Mouse (Mus musculus): Measurements from ENCODE around the gene Scaf8. TPM values are rescaled to one million over a fixed set of nuclear protein-coding genes. Genes with fewer than 3 reads are reported as not detected.

Gene Scaf8
- polyA plus RNA-seq, 1 experiment from 2014 or later: 4.2 TPM

DNA sequence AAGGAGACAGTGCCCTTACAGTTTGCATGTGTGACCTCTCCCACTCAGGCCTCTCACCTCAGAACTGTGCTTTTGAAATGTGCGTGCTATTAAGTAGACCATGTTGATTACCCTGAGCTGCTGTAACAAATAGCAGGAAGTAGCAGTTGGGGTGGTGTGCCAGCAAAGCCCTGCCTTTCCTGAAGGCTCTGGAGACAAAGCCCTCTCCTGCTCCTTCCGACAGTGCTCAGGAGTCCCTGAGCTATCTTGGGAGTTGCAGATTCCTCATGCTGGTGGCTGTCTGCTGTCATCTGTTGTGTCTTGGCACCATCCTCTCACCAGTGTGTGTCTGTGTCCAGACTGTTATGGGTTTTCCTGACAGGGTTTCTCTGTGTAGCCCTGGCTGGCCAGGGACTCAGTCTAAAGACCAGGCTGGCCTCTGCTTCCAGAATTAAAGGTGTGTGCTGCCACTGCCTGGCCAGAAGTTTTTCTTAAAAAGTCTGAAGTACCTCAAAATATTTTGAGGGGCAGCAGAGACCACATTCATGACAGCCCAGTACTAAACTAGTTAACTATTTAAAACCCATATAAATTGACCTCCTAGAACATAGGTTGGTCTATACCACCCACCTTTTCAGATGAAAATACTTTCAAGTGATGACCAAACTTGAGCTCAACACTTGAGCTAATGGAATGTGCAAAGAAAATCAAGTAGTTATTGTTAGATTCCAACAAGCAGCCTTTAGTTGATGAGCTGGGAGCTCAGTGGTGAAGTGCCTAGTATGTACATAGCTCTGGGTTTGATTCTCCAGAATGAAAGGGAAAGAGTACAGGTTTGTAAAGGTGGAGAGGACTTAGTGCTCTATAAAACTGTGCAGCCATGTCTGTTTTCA is 92.0 kb downstream of the Scaf8 start:
- peaks cover 16% of the 10 kb centered on the region for H3K36me3 ChIP-seq (replicated peaks; ENCODE audit: insufficient read depth, low read length)
- no peak for ATAC-seq

DNA sequence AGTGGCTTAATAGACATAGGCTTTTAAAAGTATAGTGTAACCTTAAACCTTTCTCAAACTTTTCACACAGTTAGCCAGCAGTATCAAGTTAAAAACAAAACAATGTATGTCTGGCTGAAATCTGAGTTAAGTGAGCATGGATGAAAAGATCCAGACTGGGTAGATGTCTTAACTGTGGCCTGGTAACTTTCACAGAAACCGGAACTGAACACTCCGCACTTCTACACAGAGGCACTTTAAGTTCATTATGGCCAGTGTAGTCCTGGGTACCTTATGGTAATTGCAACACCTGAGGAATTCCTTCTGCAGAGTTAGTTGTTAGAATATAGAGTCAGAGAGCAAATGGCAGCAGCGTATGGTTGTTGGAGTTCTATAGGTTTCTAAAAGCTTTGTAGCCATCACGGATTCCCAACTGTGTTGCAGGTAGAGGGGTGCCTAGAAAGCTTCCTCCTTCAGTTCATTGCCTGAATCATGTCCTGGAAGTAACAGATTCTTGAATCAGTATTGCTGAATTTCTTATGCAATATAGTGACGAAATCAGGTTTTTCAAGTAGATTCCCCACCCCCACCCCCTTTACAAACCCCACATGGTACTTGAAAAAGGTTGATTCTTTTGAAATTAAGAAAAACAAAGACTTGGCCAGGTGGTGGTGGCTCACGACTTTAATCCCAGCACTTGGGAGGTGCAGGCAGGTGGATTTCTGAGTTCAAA is 92.9 kb downstream of the Scaf8 start:
- H3K4me2 ChIP-seq (ENCODE audit: low read depth, low read length): no peak overlapping the region
- TF ChIP-seq EP300 (IDR thresholded peaks at IDR 0.05; ENCODE audit: low read depth) (no peak), CTCF (IDR thresholded peaks at IDR 0.05; ENCODE audit: low read depth) (no peak)
- H3K4me3 ChIP-seq (ENCODE audit: low read depth, low read length): no peak overlapping the region
- H3K9me3 ChIP-seq (ENCODE audit: low read length): no peaks in the 10 kb centered on the region
- H3K9ac ChIP-seq (replicated peaks): no peak overlapping the region
- peaks cover 12% of the 10 kb centered on the region for H3K36me3 ChIP-seq (replicated peaks; ENCODE audit: insufficient read depth, low read length)
- H3K27me3 ChIP-seq (ENCODE audit: insufficient read depth, low read length): no peaks in the 10 kb centered on the region
- peaks cover 11% of the 10 kb centered on the region; the same call in 1 of the 2 replicates for H3K4me1 ChIP-seq (ENCODE audit: insufficient read depth)
- DNase-seq (no peak), ATAC-seq (no peak)
- H3K27ac ChIP-seq (ENCODE audit: low read depth): no peak overlapping the region
- WGBS (ENCODE audit: insufficient replicate concordance): 79% methylated on average over 6 of the region's 6 CpGs

More for the DNA sequence above, 92.0 kb downstream of the Scaf8 start:
- TF ChIP-seq EP300 (IDR thresholded peaks at IDR 0.05; ENCODE audit: low read depth) (no peak), CTCF (IDR thresholded peaks at IDR 0.05; ENCODE audit: low read depth) (no peak)
- DNase-seq: no peak
- no peaks in the 10 kb centered on the region for H3K27me3 ChIP-seq (ENCODE audit: insufficient read depth, low read length)
- H3K4me1 ChIP-seq (ENCODE audit: insufficient read depth): peaks cover 11% of the 10 kb centered on the region; the same call in 1 of the 2 replicates
- H3K27ac ChIP-seq (ENCODE audit: low read depth): no peak overlapping the region
- no peak overlapping the region for H3K4me2 ChIP-seq (ENCODE audit: low read depth, low read length)
- H3K9ac ChIP-seq (replicated peaks): no peak overlapping the region
- H3K9me3 ChIP-seq (ENCODE audit: low read length): no peaks in the 10 kb centered on the region
- H3K4me3 ChIP-seq (ENCODE audit: low read depth, low read length): no peak overlapping the region
- 45% methylated on average over 2 of the region's 2 CpGs for WGBS (ENCODE audit: insufficient replicate concordance)

DNA sequence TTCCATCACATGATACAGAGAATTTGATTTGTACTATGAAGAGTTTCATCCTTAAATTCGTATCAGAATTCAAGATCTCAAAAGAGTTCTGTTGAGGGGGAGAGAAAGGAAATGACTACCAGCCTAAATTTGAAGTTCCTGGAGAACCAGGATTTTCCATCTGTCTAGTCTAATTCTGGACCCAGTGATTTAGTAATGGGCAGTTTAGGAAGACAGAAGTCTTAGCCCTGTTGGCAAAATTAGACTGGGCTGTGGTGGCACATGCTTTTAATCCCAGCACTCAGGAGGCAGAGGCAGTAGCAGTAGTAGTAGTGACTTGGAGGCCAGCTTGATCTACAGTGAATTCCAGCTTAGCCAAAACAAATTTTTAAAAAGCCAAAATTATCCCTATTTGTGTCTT is 93.7 kb downstream of the Scaf8 start:
- H3K4me3 ChIP-seq (ENCODE audit: low read depth, low read length): no peak overlapping the region
- no peak overlapping the region for H3K4me2 ChIP-seq (ENCODE audit: low read depth, low read length)
- H3K4me1 ChIP-seq (ENCODE audit: insufficient read depth): peaks cover 11% of the 10 kb centered on the region; the same call in 1 of the 2 replicates
- WGBS (ENCODE audit: insufficient replicate concordance): 69% methylated on average over 1 of the region's 1 CpGs
- no peaks in the 10 kb centered on the region for H3K27me3 ChIP-seq (ENCODE audit: insufficient read depth, low read length)
- TF ChIP-seq CTCF (IDR thresholded peaks at IDR 0.05; ENCODE audit: low read depth): no peak
- no peak for TF ChIP-seq EP300 (IDR thresholded peaks at IDR 0.05; ENCODE audit: low read depth)
- ATAC-seq (no peak), DNase-seq (no peak)
- H3K9ac ChIP-seq (replicated peaks): no peak overlapping the region
- no peaks in the 10 kb centered on the region for H3K9me3 ChIP-seq (ENCODE audit: low read length)
- no peak overlapping the region for H3K27ac ChIP-seq (ENCODE audit: low read depth)
- peaks cover 5% of the 10 kb centered on the region; the same call in 1 of the 2 replicates for H3K36me3 ChIP-seq (replicated peaks; ENCODE audit: insufficient read depth, low read length)

DNA sequence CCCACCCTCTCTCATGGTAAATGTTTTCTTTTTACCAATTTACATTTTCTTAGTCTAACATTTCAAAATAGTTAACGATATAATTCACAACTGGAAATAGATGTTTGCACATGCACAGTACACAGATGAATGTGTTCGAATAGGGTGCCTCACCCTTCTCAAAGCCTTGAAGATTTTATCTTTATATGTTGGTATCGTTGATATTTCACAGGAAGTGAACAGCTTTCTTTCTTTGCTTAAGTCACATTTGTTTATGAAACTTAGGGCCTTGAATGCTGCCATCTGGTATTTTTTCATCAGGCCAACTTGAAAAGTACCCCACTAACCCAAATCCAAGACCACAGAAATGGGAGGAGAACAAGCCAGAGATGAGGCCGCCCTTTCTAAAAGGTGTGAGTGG is 94.8 kb downstream of the Scaf8 start:
- DNase-seq: no peak
- Histone ChIP-seq H3K9me3 (ENCODE audit: low read length) (no peaks in the 10 kb centered on the region), H3K4me3 (ENCODE audit: low read depth, low read length) (no peak overlapping the region), H3K27me3 (ENCODE audit: insufficient read depth, low read length) (no peaks in the 10 kb centered on the region), H3K4me1 (ENCODE audit: insufficient read depth) (peaks cover 11% of the 10 kb centered on the region; the same call in 1 of the 2 replicates), H3K4me2 (ENCODE audit: low read depth, low read length) (no peak overlapping the region), H3K36me3 (replicated peaks; ENCODE audit: insufficient read depth, low read length) (0 out of 2 replicates have a peak, but pooled peaks cover 3% of the 10 kb centered on the region), H3K9ac (replicated peaks) (no peak overlapping the region), H3K27ac (ENCODE audit: low read depth) (peak overlapping the region; percentile 17; the same call in 1 of the 2 replicates)
- WGBS (ENCODE audit: insufficient replicate concordance): 76% methylated on average over 4 of the region's 4 CpGs
- no peak for TF ChIP-seq EP300 (IDR thresholded peaks at IDR 0.05; ENCODE audit: low read depth)
- TF ChIP-seq CTCF (IDR thresholded peaks at IDR 0.05; ENCODE audit: low read depth): no peak
- no peak for ATAC-seq

DNA sequence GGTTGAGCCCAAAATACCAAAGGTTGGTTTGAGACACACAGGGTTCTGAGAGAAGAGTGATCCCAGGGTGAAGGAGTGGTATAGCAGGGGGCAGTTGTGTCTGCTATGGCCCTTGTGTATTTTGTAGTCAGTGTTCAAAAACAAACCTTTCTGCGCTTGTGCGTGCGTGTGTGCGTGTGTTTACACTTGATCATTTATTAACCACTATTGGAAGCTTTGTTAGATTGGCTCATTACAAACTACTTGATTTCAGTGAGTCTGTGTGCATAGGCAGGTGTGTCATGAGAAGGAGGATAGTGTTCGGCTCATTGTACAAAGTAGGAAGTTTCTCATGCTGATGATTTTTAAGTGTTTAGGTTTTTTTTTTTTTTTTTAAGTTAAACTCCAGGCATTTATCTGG is 95.4 kb downstream of the Scaf8 start:
- WGBS (ENCODE audit: insufficient replicate concordance): 75% methylated on average over 5 of the region's 5 CpGs
- DNase-seq (no peak), ATAC-seq (peak; percentile 77)
- TF ChIP-seq EP300 (IDR thresholded peaks at IDR 0.05; ENCODE audit: low read depth) (no peak), CTCF (IDR thresholded peaks at IDR 0.05; ENCODE audit: low read depth) (no peak)
- H3K27ac ChIP-seq (ENCODE audit: low read depth): peak overlapping the region; percentile 17; the same call in 1 of the 2 replicates
- H3K9me3 ChIP-seq (ENCODE audit: low read length): no peaks in the 10 kb centered on the region
- H3K4me3 ChIP-seq (ENCODE audit: low read depth, low read length): no peak overlapping the region
- H3K4me2 ChIP-seq (ENCODE audit: low read depth, low read length): no peak overlapping the region
- peaks cover 9% of the 10 kb centered on the region; the same call in 1 of the 2 replicates for H3K36me3 ChIP-seq (replicated peaks; ENCODE audit: insufficient read depth, low read length)
- H3K9ac ChIP-seq (replicated peaks): no peak overlapping the region
- peaks cover 11% of the 10 kb centered on the region; the same call in 1 of the 2 replicates for H3K4me1 ChIP-seq (ENCODE audit: insufficient read depth)
- no peaks in the 10 kb centered on the region for H3K27me3 ChIP-seq (ENCODE audit: insufficient read depth, low read length)

DNA sequence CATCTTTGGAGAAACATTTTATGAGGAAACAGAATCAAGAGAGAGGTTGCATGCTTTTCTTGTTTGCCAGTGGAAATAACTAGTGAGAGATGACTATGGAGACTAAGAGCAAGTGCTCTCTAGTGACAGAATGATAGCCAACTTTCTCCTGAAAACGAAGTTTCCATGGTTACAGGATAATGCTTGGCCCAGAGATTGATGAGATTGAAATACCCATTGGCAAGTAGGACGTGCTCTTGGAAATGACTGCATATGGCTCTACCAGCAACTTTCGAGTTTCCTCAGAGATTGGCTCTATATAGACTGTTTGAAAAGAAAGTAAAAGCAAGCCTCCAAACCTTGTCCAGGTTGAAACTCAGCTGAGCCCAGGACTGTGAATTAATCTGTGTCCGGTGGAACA is 97.3 kb downstream of the Scaf8 start:
- DNase-seq: no peak
- Histone ChIP-seq H3K36me3 (replicated peaks; ENCODE audit: insufficient read depth, low read length) (peaks cover 21% of the 10 kb centered on the region), H3K4me3 (ENCODE audit: low read depth, low read length) (no peak overlapping the region), H3K4me1 (ENCODE audit: insufficient read depth) (peaks cover 11% of the 10 kb centered on the region; the same call in 1 of the 2 replicates), H3K9ac (replicated peaks) (no peak overlapping the region), H3K4me2 (ENCODE audit: low read depth, low read length) (no peak overlapping the region), H3K9me3 (ENCODE audit: low read length) (no peaks in the 10 kb centered on the region), H3K27me3 (ENCODE audit: insufficient read depth, low read length) (no peaks in the 10 kb centered on the region), H3K27ac (ENCODE audit: low read depth) (no peak overlapping the region)
- 85% methylated on average over 4 of the region's 4 CpGs for WGBS (ENCODE audit: insufficient replicate concordance)
- TF ChIP-seq CTCF (IDR thresholded peaks at IDR 0.05; ENCODE audit: low read depth) (no peak), EP300 (IDR thresholded peaks at IDR 0.05; ENCODE audit: low read depth) (no peak)
- no peak for ATAC-seq

Data from liver, postnatal 0 days (tissue).